Mouse (Mus musculus) cerebellum, postnatal 4 days (tissue): ENCODE measurements around the gene Atp6v1e2.

Source experiments
- DNase-seq, 2 experiments: peaks; one replicate each; pipeline ENCODE4 v3.0.0; 2022; ENCODE audit warnings: low spot score in 2 of 2, mixed read lengths in 1 of 2

Atp6v1e2 gene

DNA sequence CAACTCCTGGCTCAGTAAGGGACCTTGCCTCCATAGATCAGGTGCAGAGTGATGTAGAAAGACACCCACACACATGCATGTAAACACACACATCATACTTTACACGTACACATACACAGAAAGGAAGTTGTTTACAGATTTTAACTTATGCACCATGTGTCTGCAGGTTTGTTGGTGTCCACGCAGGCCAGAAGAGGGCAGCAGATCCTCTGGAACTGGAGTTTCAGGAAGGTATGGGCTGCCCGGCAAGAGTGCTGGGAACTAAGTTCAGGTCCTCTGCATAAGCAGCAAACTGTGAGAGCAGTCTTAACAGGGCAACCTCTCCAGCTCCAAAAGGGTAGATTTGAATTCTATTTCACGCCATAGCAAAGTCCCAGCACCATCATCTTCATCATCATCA, 32.2 kb downstream of the Atp6v1e2 start:
- no peak for DNase-seq

- DNase-seq: no peak
Observed at GRCm38 (mm10) chr17:86913003-86913607, 34.6 kb downstream of the Atp6v1e2 start.

GRCm38 (mm10) chr17:86911261-86911660, 36.4 kb downstream of the Atp6v1e2 start:
- no peak for DNase-seq

GRCm38 (mm10) chr17:86909733-86910495, 37.8 kb downstream of the Atp6v1e2 start:
- peak in 1 of 2 experiments; percentile 70 for DNase-seq

DNA sequence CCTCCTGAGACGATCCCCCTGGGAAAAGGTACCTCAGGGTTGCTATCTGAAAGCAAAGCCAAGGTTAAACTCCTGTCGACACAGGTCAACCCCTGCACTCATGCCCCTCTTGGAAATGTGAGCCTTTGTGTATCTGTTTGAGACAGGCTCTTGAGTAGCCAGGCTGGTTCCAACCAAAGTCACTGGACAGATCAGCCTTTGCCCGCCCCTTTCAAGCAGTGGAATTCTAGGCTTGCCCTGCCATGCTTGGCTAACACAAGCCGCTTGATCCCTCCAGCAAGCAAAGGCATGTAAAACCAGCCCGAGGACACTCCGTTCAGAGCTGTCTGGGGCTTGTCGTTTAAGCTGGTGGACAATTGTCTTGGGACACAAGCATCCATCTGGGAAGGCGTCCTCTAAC, 39.4 kb downstream of the Atp6v1e2 start:
- no peak for DNase-seq

- DNase-seq: no peak
Observed at GRCm38 (mm10) chr17:86907092-86907491, 40.6 kb downstream of the Atp6v1e2 start.

GRCm38 (mm10) chr17:86906601-86907000, 41.1 kb downstream of the Atp6v1e2 start:
- peak in 1 of 2 experiments; percentile 33 for DNase-seq

- peak; percentile 71 to 91 for DNase-seq
Observed at GRCm38 (mm10) chr17:86906136-86906461, 41.6 kb downstream of the Atp6v1e2 start.

- DNase-seq: peak in 1 of 2 experiments; percentile 62
Observed at GRCm38 (mm10) chr17:86905297-86906135, 42.2 kb downstream of the Atp6v1e2 start.

GRCm38 (mm10) chr17:86904206-86904605, 43.5 kb downstream of the Atp6v1e2 start:
- no peak for DNase-seq

DNA sequence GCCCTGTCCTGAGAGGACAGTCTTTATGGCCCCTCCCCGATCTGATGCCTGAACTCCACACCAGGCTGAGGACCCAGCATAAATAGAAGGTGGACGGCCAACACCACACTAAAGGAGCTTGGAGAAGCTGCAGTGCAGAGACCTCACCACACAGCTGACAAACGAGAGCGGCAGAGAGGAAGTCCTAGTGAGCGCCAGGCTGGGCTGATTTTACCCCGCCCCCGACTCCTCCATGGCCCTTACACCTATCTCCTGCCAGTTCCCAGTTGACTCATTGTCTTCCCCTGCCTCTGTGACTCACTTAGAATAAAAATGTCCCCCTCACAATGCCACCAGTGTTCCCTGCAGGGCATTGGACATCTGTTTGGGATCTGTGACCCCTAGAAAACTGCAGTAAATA, 44.1 kb downstream of the Atp6v1e2 start:
- DNase-seq: no peak

DNA sequence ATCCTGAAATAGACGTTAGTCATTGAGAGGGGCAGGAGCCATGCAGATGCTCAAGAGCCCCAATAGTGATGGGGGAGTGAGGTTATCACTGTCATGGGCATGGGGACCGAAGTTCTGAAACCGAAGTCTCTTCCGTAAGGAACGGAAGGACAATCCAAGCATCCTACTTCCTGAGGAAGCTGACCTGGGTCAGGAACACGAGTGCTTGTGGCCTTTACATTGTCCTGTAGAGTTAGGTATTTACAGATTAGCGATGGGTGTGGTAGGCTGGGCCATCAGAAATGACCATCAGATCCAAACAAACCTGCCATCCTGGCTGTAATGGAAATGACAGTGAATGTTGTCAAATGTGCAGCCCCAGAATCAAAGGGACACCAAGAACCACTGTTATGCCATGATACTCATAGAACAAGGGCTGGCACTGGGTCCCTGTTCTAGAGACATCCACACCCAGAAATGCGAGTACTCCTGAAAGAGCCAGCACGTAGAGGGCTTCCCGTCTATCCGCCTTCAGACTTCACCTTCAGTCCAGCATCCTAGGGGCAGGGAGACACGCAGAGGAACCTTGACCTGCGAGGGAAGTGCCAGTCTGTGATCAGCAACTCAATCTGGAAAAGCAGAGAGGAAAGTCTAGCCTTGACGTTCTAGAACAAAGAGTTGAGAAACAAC, 45.2 kb downstream of the Atp6v1e2 start:
- DNase-seq: no peak

DNA sequence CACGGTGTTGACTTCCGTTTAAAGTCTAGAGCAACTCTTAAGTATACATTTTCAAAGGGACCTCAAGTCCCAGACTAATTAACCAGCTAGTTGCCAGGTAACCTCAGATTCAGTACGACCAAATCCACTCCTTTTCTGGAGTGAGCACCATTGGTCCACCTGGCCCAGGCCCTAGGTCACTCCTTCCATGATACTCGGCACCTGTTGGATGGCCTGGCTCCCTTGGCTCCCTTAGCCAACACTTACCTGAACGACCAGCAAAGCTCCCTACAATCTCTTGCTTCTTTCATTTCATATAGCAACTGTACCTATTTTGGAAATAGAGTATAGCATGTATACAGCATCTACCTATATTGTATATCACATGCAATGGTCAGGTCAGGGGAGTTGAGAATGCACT, 47.1 kb downstream of the Atp6v1e2 start:
- no peak for DNase-seq

DNA sequence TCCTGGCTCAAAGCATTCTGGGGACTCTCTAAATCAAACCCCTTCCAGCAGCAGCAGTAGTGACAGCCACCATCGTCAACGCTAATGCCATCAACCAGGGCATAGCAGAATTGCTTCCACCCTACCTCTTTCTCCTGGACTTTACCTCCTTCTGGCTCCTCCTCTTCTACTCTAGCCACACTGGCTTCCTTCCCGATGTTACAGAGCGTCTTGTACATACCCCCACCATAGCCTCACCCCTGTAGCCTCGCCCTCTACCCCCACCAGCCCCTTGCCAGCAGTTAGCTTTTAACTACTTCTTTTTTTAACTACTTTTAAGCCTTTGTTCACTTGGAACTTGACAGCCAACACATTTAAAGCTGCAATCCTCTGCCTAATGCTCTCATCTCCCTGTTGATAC, 47.9 kb downstream of the Atp6v1e2 start:
- DNase-seq: no peak

DNA sequence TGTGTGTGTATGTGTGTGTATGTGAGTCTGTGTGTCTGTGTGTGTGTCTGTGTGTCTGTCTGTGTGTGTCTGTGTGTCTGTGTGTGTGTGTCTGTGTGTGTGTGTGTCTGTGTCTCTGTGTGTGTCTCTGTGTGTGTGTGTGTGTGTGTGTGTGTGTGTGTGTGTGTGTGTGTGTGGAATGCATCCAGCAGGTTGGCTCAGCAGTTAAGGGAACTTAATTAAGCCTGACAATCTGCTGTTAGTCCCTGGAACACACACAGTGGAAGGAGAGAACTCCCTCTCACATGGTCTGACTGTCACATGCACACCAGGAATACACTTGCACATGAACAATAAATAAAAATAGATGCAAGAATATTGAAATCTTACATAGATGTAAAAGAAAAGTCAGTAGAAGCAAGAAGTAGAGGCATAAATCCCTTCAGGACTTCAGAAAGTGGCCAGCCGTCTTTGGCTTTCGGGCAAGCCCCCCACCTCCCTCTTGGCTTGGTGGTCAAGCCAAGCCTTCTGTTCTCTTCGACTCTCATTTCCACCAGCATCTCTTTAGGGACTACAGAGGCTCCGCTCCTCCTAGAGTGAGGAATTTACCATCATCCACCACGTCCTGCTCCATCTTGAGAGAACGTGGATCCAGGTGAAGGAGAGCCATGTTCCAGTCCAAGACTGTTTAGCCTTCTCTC, 50.1 kb downstream of the Atp6v1e2 start:
- no peak for DNase-seq

GRCm38 (mm10) chr17:86895191-86895590, 52.5 kb downstream of the Atp6v1e2 start:
- no peak for DNase-seq
